Comparison of ENCODE assay signal across 10 mouse cellular contexts in genomic region chr4:119669356-119670209, GRCm38 (mm10). TPM values are rescaled to one million over a fixed set of nuclear protein-coding genes. Genes with fewer than 3 reads are reported as not detected.
DNase-seq lines count a peak whose midpoint lies in the region; ATAC-seq lines count a peak whose summit lies in the region.
"Had no signal": no experiment of that assay in that cellular context is flagged by ENCODE, and none has a peak within 500 bp of the region (broad histone marks: within the 10 kb centered on the region; RNA-seq: fewer than 3 reads in every experiment).

No protein-coding gene starts in this region.

- ATAC-seq in hematopoietic stem cell, adult 5-6 weeks (replicated peaks in 1 of 2; ENCODE audit: insufficient read depth in 1 of 2, low FRiP score in 2 of 2, low TSS enrichment in 1 of 2, low read depth in 1 of 2, poor library complexity in 2 of 2, severe bottlenecking in 2 of 2): peak; percentile 46 to 54; a peak in 3 of 4 replicates

- peak; percentile 22 for DNase-seq in layer of hippocampus, adult 9-11 months
- no peak for DNase-seq in layer of hippocampus, adult 9-10 months (ENCODE audit: low spot score)
- DNase-seq in brain, embryonic 18.5 days (ENCODE audit: low read depth, low spot score): peak; percentile 60
- DNase-seq in spleen, postnatal 36 days (ENCODE audit: low spot score in 2 of 2): peak; percentile 81 to 84
- no peak for DNase-seq in urinary bladder, postnatal 14 days (ENCODE audit: low spot score)
- DNase-seq in embryo, embryonic 11 days: no peak
- no peak for DNase-seq in adrenal gland, postnatal 10 days
- DNase-seq: cerebellum, adult 11-12 months; gastrocnemius, postnatal 14 days had no signal

RNA-seq across cellular contexts. Expression of gene Guca2b, which starts 10.8 kb away (rescaled TPM):
- not detected in 2 replicates for total RNA-seq in hematopoietic stem cell, adult 5-6 weeks (2017)
- not detected for total RNA-seq in adrenal gland, postnatal 10 days (2021)
- total RNA-seq: gastrocnemius, postnatal 14 days had no signal

RNA-seq across cellular contexts. Expression of gene Guca2a, which starts 32.1 kb away (rescaled TPM):
- not detected in 2 replicates for total RNA-seq in hematopoietic stem cell, adult 5-6 weeks (2017)
- not detected for total RNA-seq in adrenal gland, postnatal 10 days (2021)
- total RNA-seq: gastrocnemius, postnatal 14 days had no signal

Comparison
In these comparisons a context has a peak if more than half of its experiments do, and no peak if none do; other contexts are left out.
1. DNase-seq: peak in layer of hippocampus, adult 9-11 months (single experiment), brain, embryonic 18.5 days (single experiment) and spleen, postnatal 36 days (2 of 2); none in layer of hippocampus, adult 9-10 months (single experiment), urinary bladder, postnatal 14 days (single experiment), embryo, embryonic 11 days (single experiment) and adrenal gland, postnatal 10 days (single experiment).